Comparison of ENCODE assay signal across 24 mouse cellular contexts in the genomic region with DNA sequence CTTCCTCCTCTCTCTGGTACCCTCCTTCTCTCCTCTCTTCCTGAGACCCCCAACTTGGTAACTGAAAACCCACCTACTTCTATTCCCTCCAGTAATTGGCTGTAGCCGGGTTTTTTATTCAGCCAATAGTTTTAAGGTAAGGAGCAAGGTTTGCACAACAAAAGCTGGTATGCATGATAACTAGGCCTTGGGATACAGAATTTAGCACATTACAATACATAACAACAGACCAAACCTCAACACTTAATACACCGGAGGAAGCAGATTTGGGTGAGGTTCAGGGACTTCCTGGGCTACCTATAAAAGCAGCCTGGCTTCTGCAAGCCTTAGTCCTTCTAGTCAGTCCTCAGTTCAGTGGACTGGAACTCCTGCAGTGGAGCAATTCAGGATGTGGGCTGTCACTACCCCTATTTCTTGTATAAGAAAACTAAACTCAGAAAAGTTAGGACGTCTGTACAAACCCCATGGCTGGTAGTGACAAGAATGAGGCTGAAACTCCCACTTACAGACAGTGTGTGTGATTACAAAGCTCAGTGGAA. TPM values are rescaled to one million over a fixed set of nuclear protein-coding genes. Genes with fewer than 3 reads are reported as not detected.
A peak's percentile ranks its signal among the peaks of the same experiment; 100 is the strongest.
DNase-seq lines count a peak whose midpoint lies in the region; ATAC-seq and TF ChIP-seq lines count a peak whose summit lies in the region.
"Had no signal": no experiment of that assay in that cellular context is flagged by ENCODE, and none has a peak within 500 bp of the region (broad histone marks: within the 10 kb centered on the region; RNA-seq: fewer than 3 reads in every experiment).

No protein-coding gene starts in this region.

- peaks cover 11 to 13% of the 10 kb centered on the region in 2 experiments; a peak in 3 of 4 replicates for H3K4me1 ChIP-seq in ES-E14 (ENCODE audit: control insufficient read depth in 2 of 2, insufficient read depth in 2 of 2, low read length in 2 of 2, poor library complexity in 1 of 2)

- in situ Hi-C loops in ES-E14 (cut with MboI; ENCODE audit: low sequenced_read_pairs in 2 of 2, unreplicated experiment in 2 of 2): no loop called here

- no peak overlapping the region for H3K4me3 ChIP-seq in ES-E14 (ENCODE audit: insufficient read depth in 1 of 2, low read depth in 1 of 2, low read length in 2 of 2, poor library complexity in 1 of 2, severe bottlenecking in 1 of 2)
- H3K4me3 ChIP-seq: embryonic facial prominence, embryonic 15.5 days; erythroblast, embryonic 14.5 days; forebrain, embryonic 10.5 days; heart, embryonic 10.5 days; hindbrain, embryonic 13.5 days had no signal

- H3K27ac ChIP-seq in ES-E14 (ENCODE audit: insufficient read depth, low read depth, low read length, poor library complexity, severe bottlenecking): peak overlapping the region; percentile 5; the same call in 1 of the 2 replicates
- H3K27ac ChIP-seq: embryonic facial prominence, embryonic 15.5 days; forebrain, embryonic 10.5 days; heart, embryonic 10.5 days; hindbrain, embryonic 13.5 days; hindbrain, postnatal 0 days had no signal

- H3K9me3 ChIP-seq in ES-E14 (ENCODE audit: control insufficient read depth, insufficient read depth, low read depth, low read length): no peaks in the 10 kb centered on the region
- H3K9me3 ChIP-seq: embryonic facial prominence, embryonic 15.5 days; forebrain, embryonic 10.5 days; heart, embryonic 10.5 days; hindbrain, embryonic 13.5 days had no signal

- H3K36me3 ChIP-seq in ES-E14 (ENCODE audit: control insufficient read depth, insufficient read depth, low read length, poor library complexity, severe bottlenecking): no peaks in the 10 kb centered on the region
- H3K36me3 ChIP-seq: embryonic facial prominence, embryonic 15.5 days; forebrain, embryonic 10.5 days; heart, embryonic 10.5 days; hindbrain, embryonic 13.5 days had no signal

- peak; percentile 12; the same call in 1 of the 2 replicates for ATAC-seq in granulocyte monocyte progenitor cell, adult 5-6 weeks (replicated peaks; ENCODE audit: poor library complexity, severe bottlenecking)
- ATAC-seq: activated CD4-positive, CD25-positive, alpha-beta regulatory T cell, adult 4 months; CD4-positive, CD25-positive, alpha-beta regulatory T cell, adult 4 months; forebrain, embryonic 14.5 days; hindbrain, postnatal 0 days had no signal

- no peak overlapping the region for H3K9ac ChIP-seq in ES-E14 (ENCODE audit: insufficient read depth, low read depth, low read length, poor library complexity, severe bottlenecking)
- H3K9ac ChIP-seq: embryonic facial prominence, embryonic 15.5 days; hindbrain, embryonic 13.5 days had no signal

- DNase-seq in spleen, postnatal 36 days (ENCODE audit: low spot score in 2 of 2): peak; percentile 74 to 75
- DNase-seq in spleen, postnatal 4 days (ENCODE audit: low spot score in 2 of 2): no peak
- DNase-seq in ES-E14 (ENCODE audit: low read depth, low spot score): peak; percentile 22
- no peak for DNase-seq in right cerebral cortex, adult 18-20 months
- no peak for DNase-seq in adrenal gland, postnatal 36 days
- DNase-seq in cerebellum, postnatal 4 days (ENCODE audit: low spot score in 2 of 2): no peak
- DNase-seq: adrenal gland, postnatal 14 days; cerebellum, adult 18-20 months; cerebellum, adult 9-11 months; cerebellum, postnatal 36 days; embryo, embryonic 11 days; gastrocnemius, postnatal 36 days; heart, adult 18-20 months; heart, postnatal 10 days had no signal

TF ChIP-seq in ES-E14, 5 proteins besides CTCF, POLR2A, EP300 and RAD21:
- TF ChIP-seq HCFC1 (IDR thresholded peaks at IDR 0.05; ENCODE audit: borderline replicate concordance, insufficient read depth, low read length) (no peak), ZC3H11A (IDR thresholded peaks at IDR 0.05; ENCODE audit: borderline replicate concordance, low read depth, low read length) (no peak), ZNF384 (IDR thresholded peaks at IDR 0.05; ENCODE audit: low read depth, low read length) (no peak), CHD2 (IDR thresholded peaks at IDR 0.05; ENCODE audit: low read depth, low read length) (no peak), MAFK (IDR thresholded peaks at IDR 0.05; ENCODE audit: insufficient read depth, low read depth, low read length) (no peak)

RNA-seq across cellular contexts. Expression of a gene that starts 38.8 kb away (rescaled TPM):
- 140 and 241 TPM in 2 replicates for total RNA-seq in ES-E14 (2012; rRNA removed)
- 34.5 and 37.7 TPM in 2 replicates for total RNA-seq in granulocyte monocyte progenitor cell, adult 5-6 weeks (2014; fragmentation: Nextera tagmentation)
- 24.6 and 28.0 TPM in 2 replicates for total RNA-seq in granulocyte monocyte progenitor cell, adult 5-6 weeks (2017)
- total RNA-seq in adrenal gland, postnatal 36 days (2021): 100 to 1,000 TPM; 284 to 529 TPM

Comparison
In these comparisons a context has a peak if more than half of its experiments do, and no peak if none do; other contexts are left out.
1. DNase-seq: peak in spleen, postnatal 36 days (2 of 2) and ES-E14 (single experiment); none in spleen, postnatal 4 days (0 of 2), right cerebral cortex, adult 18-20 months (single experiment), adrenal gland, postnatal 36 days (0 of 2) and cerebellum, postnatal 4 days (0 of 2).